Mouse (Mus musculus) megakaryocyte, embryonic 14.5 days (primary cell): ENCODE data around the gene Zer1. TPM values are rescaled to one million over a fixed set of nuclear protein-coding genes. Genes with fewer than 3 reads are reported as not detected.
A peak's percentile ranks its signal among the peaks of the same experiment; 100 is the strongest.
"Not testable (repeated sequence)": the region's sequence is repeated elsewhere in the genome, so short reads cannot be mapped to it uniquely, and the experiment has no call there.

Source experiments
- H3K27me3 ChIP-seq: replicated peaks from 2 replicates; pipeline ENCODE3; 2012; ENCODE audit warnings: inconsistent platforms
- H3K36me3 ChIP-seq: replicated peaks from 2 replicates; pipeline ENCODE3; 2012; ENCODE audit warnings: low read length, inconsistent platforms, mixed read lengths
- H3K4me1 ChIP-seq: 2 replicates; pipeline ENCODE4 v1.6.1; 2012; ENCODE audit warnings: inconsistent platforms
- H3K4me3 ChIP-seq: replicated peaks from 2 replicates; pipeline ENCODE3; 2012; ENCODE audit warnings: moderate library complexity, mild to moderate bottlenecking, inconsistent platforms
- H3K9me3 ChIP-seq: 2 replicates; pipeline ENCODE4 v1.6.1; 2012; ENCODE audit warnings: inconsistent platforms
- FLI1 ChIP-seq: IDR thresholded peaks from 2 replicates; pipeline ENCODE4 v1.6.1; 2012; ENCODE audit warnings: low read length, inconsistent platforms, mixed read lengths
- GATA1 ChIP-seq: IDR thresholded peaks from 3 replicates; pipeline ENCODE4 v1.6.1; 2012; ENCODE audit warnings: mixed read lengths, low read length, inconsistent platforms, borderline replicate concordance
- polyA plus RNA-seq: library from polyadenylated mRNA; stranded (reverse); fragments of >175 nt; gene quantifications from 2 replicates; pipeline ENCODE4 v1.2.3, GENCODE M21; 2012; ENCODE audit warnings: low replicate concordance; ENCODE audit not compliant: insufficient read depth

Gene Zer1
- polyA plus RNA-seq, 1 experiment, result 12.2 TPM

DNA sequence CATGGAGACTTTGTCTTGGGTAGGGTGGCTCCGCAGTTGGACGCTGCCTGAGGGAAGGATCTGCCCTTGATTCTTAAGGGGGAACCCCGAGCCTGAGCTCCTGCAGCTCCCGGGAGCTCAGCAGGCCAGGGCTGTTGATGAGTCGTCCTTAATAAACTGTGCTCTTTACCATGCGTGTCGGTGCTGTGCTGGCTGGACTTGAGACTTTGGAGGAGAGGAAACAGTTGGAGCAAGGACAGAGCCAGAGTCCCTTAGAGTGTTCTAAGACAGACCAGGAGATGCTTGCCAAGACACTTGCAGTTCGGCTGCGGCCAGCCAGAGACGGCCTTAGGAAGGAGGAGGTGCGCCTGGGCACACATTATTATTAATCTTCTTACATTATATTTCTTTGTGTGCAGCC lies 27.5 kb upstream of the Zer1 start:
- Histone ChIP-seq H3K9me3 (no peaks in the 10 kb centered on the region), H3K36me3 (peaks cover 59% of the 10 kb centered on the region), H3K27me3 (no peaks in the 10 kb centered on the region), H3K4me3 (no peak overlapping the region), H3K4me1 (no peaks in the 10 kb centered on the region)
- no peak for TF ChIP-seq FLI1
- TF ChIP-seq GATA1, result no peak

DNA sequence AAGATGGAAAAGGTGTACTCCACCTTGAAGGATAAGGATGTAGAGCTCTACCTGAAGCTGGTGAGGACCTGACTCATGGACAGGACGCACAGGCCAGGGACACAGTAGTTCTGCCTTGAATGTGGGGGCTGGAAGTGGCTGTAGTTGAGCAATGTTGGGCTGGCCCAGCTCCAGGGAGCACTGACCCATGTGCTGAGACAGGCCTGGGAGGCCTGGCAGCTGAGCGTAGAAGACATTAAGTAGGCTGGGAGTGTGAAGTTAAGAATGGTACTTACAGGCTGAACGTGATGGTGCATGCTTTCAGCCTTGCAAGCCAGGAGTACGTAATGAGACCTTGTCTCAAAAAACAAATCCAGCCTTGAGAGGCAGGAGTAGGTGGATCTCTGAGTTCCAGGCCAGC lies 23.1 kb upstream of the Zer1 start:
- Histone ChIP-seq H3K36me3 (peaks cover 96% of the 10 kb centered on the region), H3K27me3 (no peaks in the 10 kb centered on the region), H3K9me3 (no peaks in the 10 kb centered on the region), H3K4me3 (no peak overlapping the region), H3K4me1 (peaks cover 19% of the 10 kb centered on the region)
- TF ChIP-seq GATA1 (no peak), FLI1 (no peak)

DNA sequence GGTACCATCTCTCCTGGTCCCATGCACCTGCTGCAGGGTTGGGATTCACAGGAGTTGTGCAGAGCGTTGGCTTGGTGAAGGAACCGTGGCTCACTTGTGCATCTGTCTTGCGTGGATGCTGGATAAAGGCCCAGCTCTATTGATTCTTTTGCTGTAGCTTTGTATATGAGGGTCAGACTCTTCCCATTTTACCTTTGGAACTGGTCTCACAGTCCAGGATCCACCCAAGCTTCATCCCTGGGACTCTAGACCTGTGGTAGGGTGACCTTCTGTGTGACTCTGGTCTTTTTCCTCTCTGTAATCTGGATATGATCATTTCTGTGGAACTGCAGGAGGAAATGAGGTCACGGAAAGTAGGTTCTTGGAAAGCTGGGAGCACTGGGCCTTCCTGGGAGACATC lies 20.1 kb upstream of the Zer1 start:
- no peaks in the 10 kb centered on the region for H3K9me3 ChIP-seq
- peaks cover 19% of the 10 kb centered on the region for H3K4me1 ChIP-seq
- H3K4me3 ChIP-seq, result no peak overlapping the region
- TF ChIP-seq GATA1 (no peak), FLI1 (no peak)
- H3K36me3 ChIP-seq, result peaks cover 95% of the 10 kb centered on the region
- no peaks in the 10 kb centered on the region for H3K27me3 ChIP-seq

DNA sequence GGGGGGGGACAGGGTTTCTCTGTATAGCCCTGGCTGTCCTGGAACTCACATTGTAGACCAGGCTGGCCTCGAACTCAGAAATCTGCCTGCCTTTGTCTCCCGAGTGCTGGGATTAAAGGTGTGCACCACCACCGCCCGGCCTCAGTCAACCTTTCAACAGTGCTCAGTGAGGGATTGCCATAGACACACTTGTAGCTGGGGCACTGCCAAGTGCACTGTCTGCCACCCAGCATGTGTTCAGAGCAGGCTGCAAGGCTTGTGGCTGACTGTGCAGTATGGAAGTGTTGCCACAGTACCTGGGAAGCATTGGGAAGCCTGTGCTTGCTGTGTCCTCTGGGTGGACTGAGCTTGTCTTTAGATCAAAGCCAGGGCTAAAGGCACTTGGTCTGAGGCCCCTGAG lies 15.6 kb upstream of the Zer1 start:
- not testable (repeated sequence) for H3K4me3 ChIP-seq, H3K9me3 ChIP-seq, H3K27me3 ChIP-seq
- H3K36me3 ChIP-seq, result peaks cover 96% of the 10 kb centered on the region
- H3K4me1 ChIP-seq, result peaks cover 38% of the 10 kb centered on the region

DNA sequence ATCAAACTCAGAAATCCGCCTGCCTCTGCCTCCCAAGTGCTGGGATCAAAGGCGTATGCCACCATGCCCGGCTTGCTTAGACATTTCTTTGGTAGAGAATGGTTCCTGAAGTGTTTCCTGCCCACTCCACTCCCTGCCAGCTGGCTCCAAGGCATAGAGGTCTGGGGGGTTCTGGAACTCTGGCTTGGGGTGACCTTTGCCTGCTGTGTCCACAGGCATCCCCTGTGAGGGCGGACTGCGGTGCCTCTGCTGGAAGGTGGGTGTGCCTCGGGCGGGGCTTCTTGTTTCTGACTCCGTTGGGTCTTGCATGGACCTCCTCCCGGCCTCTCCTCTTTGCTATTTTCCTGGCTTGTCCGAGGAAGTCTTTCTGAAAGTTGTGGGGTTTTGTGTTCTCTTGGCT lies 12.1 kb upstream of the Zer1 start:
- Histone ChIP-seq H3K27me3 (no peaks in the 10 kb centered on the region), H3K36me3 (peaks cover 62% of the 10 kb centered on the region), H3K4me1 (peaks cover 41% of the 10 kb centered on the region), H3K4me3 (no peak overlapping the region), H3K9me3 (no peaks in the 10 kb centered on the region)
- TF ChIP-seq FLI1, result no peak
- no peak for TF ChIP-seq GATA1

DNA sequence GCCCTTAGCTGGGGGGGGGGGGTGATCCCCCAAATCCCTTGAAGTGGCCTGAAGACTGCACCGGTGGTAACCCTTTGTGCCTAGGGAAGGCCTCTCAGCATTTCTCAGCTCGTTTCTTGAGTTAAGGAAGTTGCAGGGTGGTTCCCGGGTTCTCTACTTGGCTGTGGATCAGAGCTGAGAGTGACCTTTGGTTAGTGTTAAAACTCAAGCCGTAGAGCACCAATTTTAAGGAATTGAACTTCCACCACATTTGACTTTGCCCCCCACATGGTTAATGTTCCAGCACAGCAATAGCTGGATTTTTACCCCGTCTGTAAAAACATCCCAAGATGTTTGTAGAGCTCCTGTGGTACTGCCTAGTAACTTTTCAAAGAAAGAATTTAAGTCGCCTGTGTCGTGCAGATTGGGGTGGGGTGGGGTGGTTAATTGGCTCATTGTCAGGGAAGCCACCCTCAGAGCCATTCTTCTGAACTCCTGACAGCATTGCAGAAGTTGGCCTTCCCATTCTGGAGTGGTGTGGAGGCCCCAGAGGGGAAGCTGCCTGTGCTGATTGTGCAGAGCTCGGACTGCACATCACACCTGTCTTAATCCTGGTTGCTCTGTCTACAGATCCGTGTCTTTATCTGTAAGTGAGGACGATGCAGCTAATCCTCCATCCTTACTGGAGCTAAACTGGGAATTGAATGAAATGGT lies 10.7 kb upstream of the Zer1 start:
- Histone ChIP-seq H3K4me1 (peaks cover 42% of the 10 kb centered on the region), H3K9me3 (no peaks in the 10 kb centered on the region), H3K36me3 (peaks cover 48% of the 10 kb centered on the region), H3K27me3 (no peaks in the 10 kb centered on the region), H3K4me3 (peak overlapping the region; percentile 92)
- TF ChIP-seq GATA1 (no peak), FLI1 (no peak)

DNA sequence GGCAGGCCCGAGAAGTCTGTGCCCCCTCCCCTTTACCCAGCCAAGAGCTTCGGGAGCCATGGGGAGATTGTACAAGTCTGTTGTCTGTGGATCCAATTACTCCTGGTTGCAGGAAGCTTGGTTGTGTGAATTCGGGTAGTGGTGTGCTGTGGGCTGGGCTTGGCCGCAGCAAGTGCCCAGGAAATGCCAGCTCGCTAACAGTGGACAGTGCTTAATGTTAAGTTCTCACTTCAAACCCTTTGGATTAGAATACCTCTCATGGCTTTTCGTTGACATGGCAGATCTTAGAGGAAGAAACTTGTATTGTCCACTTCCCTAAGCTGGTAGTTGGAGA lies 10.0 kb upstream of the Zer1 start:
- Histone ChIP-seq H3K36me3 (peaks cover 44% of the 10 kb centered on the region), H3K9me3 (no peaks in the 10 kb centered on the region), H3K4me1 (peaks cover 49% of the 10 kb centered on the region), H3K27me3 (no peaks in the 10 kb centered on the region), H3K4me3 (peak overlapping the region; percentile 92)
- no peak for TF ChIP-seq GATA1
- no peak for TF ChIP-seq FLI1

DNA sequence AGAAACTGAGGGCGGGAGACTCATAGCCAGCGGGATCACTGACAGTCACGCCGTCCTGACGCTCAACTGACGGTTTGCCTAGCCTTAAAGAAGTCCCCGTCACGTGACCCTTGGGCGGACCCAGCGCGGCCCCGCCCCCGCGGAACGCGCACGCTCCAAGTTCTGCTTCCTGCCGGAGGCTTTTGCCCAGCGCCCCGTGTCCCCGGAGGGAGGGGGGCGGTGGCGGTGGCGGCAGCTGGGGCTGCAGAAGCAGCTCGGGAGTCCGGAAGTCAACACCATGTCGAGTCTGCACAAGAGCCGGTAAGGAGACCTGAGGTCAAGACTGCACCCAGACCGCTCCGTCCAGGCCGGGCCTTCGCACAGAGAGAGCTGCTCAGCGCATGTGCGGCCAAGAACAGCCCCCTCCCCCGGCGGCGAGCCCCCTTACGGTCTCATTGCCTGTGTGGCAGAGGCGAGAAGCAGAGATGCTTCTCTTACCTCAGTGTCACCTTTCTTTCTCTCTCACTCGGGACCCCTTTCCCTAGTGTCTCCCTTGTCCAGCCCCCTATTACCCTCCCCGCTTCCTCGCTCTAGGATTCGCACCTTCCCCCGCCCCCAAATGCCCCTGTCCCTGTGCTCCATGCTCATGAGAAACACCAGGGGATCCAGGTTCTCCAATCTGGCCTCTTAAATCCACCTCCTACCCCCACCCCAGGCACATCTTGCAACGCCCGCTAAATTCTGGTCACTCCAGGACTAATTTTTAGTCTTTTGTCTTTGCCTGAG lies 9.4 kb upstream of the Zer1 start, which contains the start of gene Tbc1d13:
Gene Tbc1d13 (plus strand): TSS at position 134 of the 765 bp plus-strand sequence.
- Histone ChIP-seq H3K4me3 (peak within 1 kb of the TSS; percentile 92), H3K27me3 (no peaks in the 10 kb centered on the region), H3K4me1 (peaks cover 49% of the 10 kb centered on the region), H3K36me3 (peaks cover 40% of the 10 kb centered on the region), H3K9me3 (no peaks in the 10 kb centered on the region)
- TF ChIP-seq GATA1 (no peak), FLI1 (peak; percentile 10; the same call in 1 of the 2 replicates)

DNA sequence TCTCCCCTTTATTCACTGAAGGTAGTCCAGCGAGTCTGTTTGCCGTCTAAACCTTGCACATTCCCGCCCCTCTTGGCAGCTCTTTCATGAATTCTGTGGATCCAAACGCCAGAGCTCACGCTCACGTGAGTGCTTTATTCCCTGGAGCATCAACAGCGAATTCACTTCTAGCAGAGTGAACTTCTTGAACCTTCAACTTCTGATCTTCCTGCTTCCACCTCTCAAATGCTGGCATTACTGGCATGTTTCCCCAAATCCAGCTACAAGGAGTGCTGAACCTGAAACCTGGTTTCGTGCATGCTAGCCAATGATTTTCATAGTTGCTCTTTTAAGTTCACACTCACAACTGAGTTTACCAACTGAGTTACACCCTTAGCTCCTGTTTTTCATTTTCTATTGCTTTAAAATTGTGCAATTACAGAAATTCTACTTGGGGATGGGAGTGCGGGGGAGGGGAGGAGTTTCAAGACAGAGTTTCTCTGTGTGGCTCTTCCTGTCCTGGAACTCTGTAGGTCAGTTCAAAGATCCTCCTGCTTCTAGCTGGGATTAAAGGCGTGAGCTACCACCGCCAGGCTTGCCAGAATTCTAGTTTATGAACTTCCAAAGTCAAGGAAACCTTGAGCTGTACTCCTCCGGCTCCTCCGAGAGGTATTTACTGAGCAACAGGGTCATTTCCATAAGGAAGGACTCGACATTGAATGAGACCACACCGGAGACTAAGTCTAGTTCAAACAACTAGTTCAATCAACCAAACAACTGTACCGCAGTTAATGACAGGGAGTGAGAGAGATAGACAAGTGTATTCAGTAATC lies 8.6 kb upstream of the Zer1 start:
- TF ChIP-seq FLI1 (no peak), GATA1 (no peak)
- H3K36me3 ChIP-seq, result peaks cover 32% of the 10 kb centered on the region
- peaks cover 56% of the 10 kb centered on the region for H3K4me1 ChIP-seq
- no peaks in the 10 kb centered on the region for H3K27me3 ChIP-seq
- no peaks in the 10 kb centered on the region for H3K9me3 ChIP-seq
- peak overlapping the region; percentile 92 for H3K4me3 ChIP-seq

DNA sequence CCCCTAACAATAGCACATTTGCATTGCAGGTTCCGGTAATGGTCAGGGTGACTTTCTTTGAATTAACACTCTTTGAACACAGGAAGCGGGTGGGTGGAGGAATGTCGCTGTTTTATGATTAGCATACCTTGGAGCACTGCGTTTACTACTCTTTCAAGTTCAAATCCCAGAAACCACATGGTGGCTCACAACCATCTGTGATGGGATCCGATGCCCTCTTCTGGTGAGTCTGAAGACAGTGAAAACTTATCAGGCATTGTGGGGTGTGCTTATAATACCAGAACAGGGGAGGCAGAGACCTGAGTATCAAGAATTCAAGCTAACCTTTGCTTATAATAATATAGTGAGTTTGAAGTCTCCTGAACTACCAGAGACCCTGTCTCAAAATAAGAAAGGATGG lies 6.9 kb upstream of the Zer1 start:
- not testable (repeated sequence) for H3K9me3 ChIP-seq, H3K4me3 ChIP-seq, H3K27me3 ChIP-seq
- peaks cover 15% of the 10 kb centered on the region for H3K36me3 ChIP-seq
- peaks cover 51% of the 10 kb centered on the region for H3K4me1 ChIP-seq
